Mouse (Mus musculus) midbrain, embryonic 16.5 days (tissue): ENCODE measurements around the gene Mki67. TPM values are rescaled to one million over a fixed set of nuclear protein-coding genes. Genes with fewer than 3 reads are reported as not detected.

ENCODE experiments used
- ATAC-seq: fragments of 200-750 bp; cut with Nextera tagmentation; 2 replicates; pipeline ENCODE4 v1.8.0; 2017; ENCODE audit warnings: moderate TSS enrichment
- H3K27ac ChIP-seq: fragments of 300-500 bp; sonication (generic); 2 replicates; pipeline ENCODE4 v1.5.1; 2014; ENCODE audit warnings: mild to moderate bottlenecking, low read length, mixed read lengths
- H3K27me3 ChIP-seq: fragments of 300-500 bp; sonication (generic); 2 replicates; pipeline ENCODE4 v1.6.1; 2014; ENCODE audit warnings: low read depth, low read length, mixed read lengths; ENCODE audit not compliant: control insufficient read depth, insufficient read depth
- H3K36me3 ChIP-seq: fragments of 300-500 bp; sonication (generic); 2 replicates; pipeline ENCODE4 v1.6.1; 2014; ENCODE audit warnings: mild to moderate bottlenecking, low read length, moderate library complexity, mixed read lengths; ENCODE audit not compliant: control insufficient read depth, insufficient read depth
- H3K4me1 ChIP-seq: fragments of 300-500 bp; sonication (generic); 2 replicates; pipeline ENCODE4 v1.6.1; 2014; ENCODE audit warnings: mild to moderate bottlenecking, low read length, mixed read lengths; ENCODE audit not compliant: control insufficient read depth, insufficient read depth
- H3K4me2 ChIP-seq: fragments of 300-500 bp; sonication (generic); 2 replicates; pipeline ENCODE4 v1.6.1; 2014; ENCODE audit warnings: mild to moderate bottlenecking, low read length, mixed read lengths
- H3K4me3 ChIP-seq: fragments of 300-500 bp; sonication (generic); 2 replicates; pipeline ENCODE4 v1.5.1; 2014; ENCODE audit warnings: low read depth, mild to moderate bottlenecking, low read length, moderate library complexity, mixed read lengths
- H3K9ac ChIP-seq: fragments of 300-500 bp; sonication (generic); 2 replicates; pipeline ENCODE4 v1.6.1; 2014; ENCODE audit warnings: low read depth, low read length, mixed read lengths
- H3K9me3 ChIP-seq: fragments of 300-500 bp; sonication (generic); replicated peaks from 2 replicates; pipeline ENCODE4 v1.6.1; 2014; ENCODE audit warnings: mild to moderate bottlenecking, low read length, mixed read lengths; ENCODE audit not compliant: control insufficient read depth, poor library complexity, severe bottlenecking
- WGBS: fragments of 180-500 bp; shearing (Covaris S2); extraction: QIAGEN DNeasy Blood & Tissue Kit; methylation state at CpG from one replicate; pipeline ENCODE4 v1.1.7; 2014; 5-methylcytosine and 5-hydroxymethylcytosine counted together
- polyA plus RNA-seq: library from polyadenylated mRNA; unstranded; fragments of >200 nt; fragmentation: Nextera tagmentation; extraction: Ambion mirVana; gene quantifications from 2 replicates; pipeline ENCODE4 v1.2.1, GENCODE M21; 2015

Mki67 gene
- polyA plus RNA-seq, 1 experiment from 2014 or later = 3.3 TPM

- Histone ChIP-seq H3K27ac (no peak overlapping the region), H3K4me1 (no peaks in the 10 kb centered on the region), H3K9me3 (no peaks in the 10 kb centered on the region), H3K36me3 (no peaks in the 10 kb centered on the region), H3K27me3 (no peaks in the 10 kb centered on the region), H3K4me3 (no peak overlapping the region), H3K4me2 (no peak overlapping the region), H3K9ac (no peak overlapping the region)
- no peak for ATAC-seq
- 72% methylated on average over 6 of the region's 6 CpGs for WGBS
These were observed 7.6 kb upstream of the Mki67 start for GRCm38 (mm10) chr7:135723672-135724341.

GRCm38 (mm10) chr7:135722011-135722838 lies 6.1 kb upstream of the Mki67 start:
- no peak overlapping the region for H3K9ac ChIP-seq
- no peak overlapping the region for H3K4me2 ChIP-seq
- H3K9me3 ChIP-seq = no peaks in the 10 kb centered on the region
- WGBS = 87% methylated on average over 6 of the region's 6 CpGs
- ATAC-seq = no peak
- no peaks in the 10 kb centered on the region for H3K36me3 ChIP-seq
- H3K27me3 ChIP-seq = no peaks in the 10 kb centered on the region
- no peaks in the 10 kb centered on the region for H3K4me1 ChIP-seq
- H3K27ac ChIP-seq = no peak overlapping the region
- H3K4me3 ChIP-seq = no peak overlapping the region

- WGBS = 80% methylated on average over 7 of the region's 7 CpGs
- Histone ChIP-seq H3K9me3 (no peaks in the 10 kb centered on the region), H3K9ac (no peak overlapping the region)
These were observed 5.4 kb upstream of the Mki67 start for GRCm38 (mm10) chr7:135721436-135721992.

GRCm38 (mm10) chr7:135716968-135717557 lies 902 bp upstream of the Mki67 start:
- H3K27ac ChIP-seq = no peak overlapping the region
- 66% methylated on average over 7 of the region's 7 CpGs for WGBS

More at GRCm38 (mm10) chr7:135721436-135721992, 5.4 kb upstream of the Mki67 start:
- Histone ChIP-seq H3K36me3 (no peaks in the 10 kb centered on the region), H3K27ac (no peak overlapping the region), H3K27me3 (no peaks in the 10 kb centered on the region), H3K4me3 (no peak overlapping the region), H3K4me2 (no peak overlapping the region), H3K4me1 (no peaks in the 10 kb centered on the region)
- ATAC-seq = no peak

GRCm38 (mm10) chr7:135716445-135716877 lies 300 bp upstream of the Mki67 start:
- no peak overlapping the region for H3K27ac ChIP-seq
- no peaks in the 10 kb centered on the region for H3K9me3 ChIP-seq
- peak overlapping the region; percentile 52; the same call in 1 of the 2 replicates for H3K9ac ChIP-seq
- WGBS = under 1% methylated on average over 11 of the region's 28 CpGs
- H3K4me2 ChIP-seq = peak overlapping the region; percentile 98
- peaks cover 4% of the 10 kb centered on the region; the same call in 1 of the 2 replicates for H3K4me1 ChIP-seq
- no peaks in the 10 kb centered on the region for H3K36me3 ChIP-seq
- ATAC-seq = peak; percentile 98
- H3K27me3 ChIP-seq = no peaks in the 10 kb centered on the region
- peak overlapping the region; percentile 70 for H3K4me3 ChIP-seq

More at GRCm38 (mm10) chr7:135716968-135717557, 902 bp upstream of the Mki67 start:
- H3K9me3 ChIP-seq = no peaks in the 10 kb centered on the region
- peak overlapping the region; percentile 70 for H3K4me3 ChIP-seq
- H3K27me3 ChIP-seq = no peaks in the 10 kb centered on the region
- peak overlapping the region; percentile 98 for H3K4me2 ChIP-seq
- peak overlapping the region; percentile 52; the same call in 1 of the 2 replicates for H3K9ac ChIP-seq
- ATAC-seq = no peak
- peaks cover 4% of the 10 kb centered on the region; the same call in 1 of the 2 replicates for H3K4me1 ChIP-seq
- no peaks in the 10 kb centered on the region for H3K36me3 ChIP-seq

- no peak overlapping the region for H3K27ac ChIP-seq
- H3K4me2 ChIP-seq = peak overlapping the region; percentile 98
- no peaks in the 10 kb centered on the region for H3K9me3 ChIP-seq
- H3K9ac ChIP-seq = no peak overlapping the region
- H3K4me3 ChIP-seq = peak overlapping the region; percentile 70
- peaks cover 4% of the 10 kb centered on the region; the same call in 1 of the 2 replicates for H3K4me1 ChIP-seq
- 7% methylated on average over 7 of the region's 7 CpGs for WGBS
- H3K36me3 ChIP-seq = no peaks in the 10 kb centered on the region
- H3K27me3 ChIP-seq = no peaks in the 10 kb centered on the region
- ATAC-seq = no peak
These were observed 995 bp downstream of the Mki67 start for GRCm38 (mm10) chr7:135715166-135715565.

- 72% methylated on average over 8 of the region's 8 CpGs for WGBS
- no peak for ATAC-seq
- H3K9me3 ChIP-seq = no peaks in the 10 kb centered on the region
- no peak overlapping the region for H3K27ac ChIP-seq
- H3K36me3 ChIP-seq = no peaks in the 10 kb centered on the region
- no peak overlapping the region for H3K9ac ChIP-seq
- peaks cover 4% of the 10 kb centered on the region; the same call in 1 of the 2 replicates for H3K4me1 ChIP-seq
- no peak overlapping the region for H3K4me3 ChIP-seq
- no peaks in the 10 kb centered on the region for H3K27me3 ChIP-seq
- H3K4me2 ChIP-seq = no peak overlapping the region; the same call in 1 of the 2 replicates
These were observed 2.8 kb downstream of the Mki67 start for GRCm38 (mm10) chr7:135713326-135713725.

- H3K9ac ChIP-seq = no peak overlapping the region
- H3K27ac ChIP-seq = no peak overlapping the region
- H3K36me3 ChIP-seq = no peaks in the 10 kb centered on the region
- 67% methylated on average over 1 of the region's 1 CpGs for WGBS
- no peak for ATAC-seq
- H3K4me3 ChIP-seq = no peak overlapping the region
- H3K4me1 ChIP-seq = peaks cover 4% of the 10 kb centered on the region; the same call in 1 of the 2 replicates
- no peak overlapping the region for H3K4me2 ChIP-seq
- H3K9me3 ChIP-seq = no peaks in the 10 kb centered on the region
- no peaks in the 10 kb centered on the region for H3K27me3 ChIP-seq
These were observed 3.6 kb downstream of the Mki67 start for GRCm38 (mm10) chr7:135712534-135712933.
